Mouse (Mus musculus): ENCODE results near the gene Olfr1387.
"Not testable (repeated sequence)": the region's sequence is repeated elsewhere in the genome, so short reads cannot be mapped to it uniquely, and the experiment has no call there.

Olfr1387 gene

GRCm38 (mm10) chr11:49455043-49455442, at the start of gene Olfr1387:
Gene Olfr1387, plus strand, starts transcription at chr11:49455343.
- DNase-seq (ENCODE audit: low read depth, low spot score): no peak

DNA sequence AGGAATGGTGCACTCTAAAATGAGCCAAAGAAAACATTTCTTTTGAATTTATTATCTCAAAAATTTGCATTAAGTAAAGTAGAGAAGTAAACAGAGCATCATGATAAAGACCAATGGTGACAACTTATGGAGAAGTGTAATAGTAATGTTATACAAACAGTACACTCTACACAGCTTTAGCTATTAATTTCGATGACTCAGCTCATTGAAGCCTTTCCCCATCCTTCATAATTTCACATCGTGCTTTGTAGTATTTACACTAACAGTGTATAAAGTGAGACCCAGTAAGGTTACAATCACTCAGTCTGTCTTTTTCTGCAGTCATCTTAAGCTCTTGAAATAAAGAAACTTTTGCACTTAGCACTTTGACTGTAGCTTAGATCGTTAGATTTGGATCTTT, 48.4 kb upstream of the Olfr1387 start:
- DNase-seq (ENCODE audit: low read depth, low spot score): no peak

- peak; percentile 53 for DNase-seq (ENCODE audit: low read depth, low spot score)
Observed at GRCm38 (mm10) chr11:49410540-49410939, 44.6 kb upstream of the Olfr1387 start.

- DNase-seq (ENCODE audit: low read depth, low spot score): no peak
Observed at GRCm38 (mm10) chr11:49422767-49423166, 32.4 kb upstream of the Olfr1387 start, which contains the start of gene Olfr1389. Gene Olfr1389, plus strand, starts transcription at chr11:49423067.

GRCm38 (mm10) chr11:49425257-49425927, 29.8 kb upstream of the Olfr1387 start:
- no peak for DNase-seq (ENCODE audit: low read depth, low spot score)

GRCm38 (mm10) chr11:49429641-49430040, 25.5 kb upstream of the Olfr1387 start:
- no peak for DNase-seq (ENCODE audit: low read depth, low spot score)

DNA sequence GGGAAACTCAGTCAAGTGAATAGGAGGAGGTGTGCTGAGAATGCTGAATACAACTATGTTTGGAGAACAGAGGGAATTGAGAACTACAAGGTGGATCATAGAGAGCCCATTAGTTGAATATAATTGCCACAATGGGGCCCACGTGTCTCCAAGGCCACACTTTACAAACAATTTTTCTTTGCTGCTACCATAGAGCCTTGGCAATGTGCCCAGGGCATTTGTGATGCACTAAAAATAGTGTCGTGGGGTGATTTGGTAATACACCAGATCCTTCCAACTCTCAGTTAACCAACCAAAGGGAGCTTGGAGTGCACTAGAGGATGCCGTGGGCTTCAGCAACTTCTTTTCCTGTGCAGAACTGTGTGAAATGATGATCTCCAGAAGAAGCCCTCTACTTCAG, 18.7 kb upstream of the Olfr1387 start, which contains the start of gene Olfr1388:
TSS of gene Olfr1388 (plus strand) at position 214 of the 400 bp plus-strand sequence.
- no peak for DNase-seq (ENCODE audit: low read depth, low spot score)

DNA sequence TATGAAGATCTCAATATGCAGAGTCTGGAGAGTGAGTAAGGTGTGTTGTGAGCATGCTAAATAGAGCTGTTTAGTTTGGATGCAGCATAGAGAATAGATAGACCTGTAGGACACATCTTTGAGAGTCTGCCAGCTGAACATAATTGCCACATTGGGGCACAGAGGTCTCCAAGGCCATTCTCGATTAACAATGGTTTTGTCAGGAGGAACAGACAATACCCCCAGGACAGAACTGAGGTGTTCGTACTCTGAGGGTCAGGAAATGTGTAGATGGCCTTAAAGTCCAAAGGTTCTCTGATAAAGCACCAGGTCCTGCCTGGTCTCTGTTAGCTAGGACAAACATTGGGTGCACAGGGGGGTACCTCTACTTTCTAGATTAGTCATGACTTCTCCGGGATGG, 9.6 kb downstream of the Olfr1387 start, which contains the start of gene Olfr1386:
TSS of gene Olfr1386 (plus strand) at position 301 of the 400 bp plus-strand sequence.
- not testable (repeated sequence) for DNase-seq (ENCODE audit: low read depth, low spot score)

GRCm38 (mm10) chr11:49485973-49486372, 30.8 kb downstream of the Olfr1387 start:
- DNase-seq (ENCODE audit: low read depth, low spot score): no peak

- not testable (repeated sequence) for DNase-seq (ENCODE audit: low read depth, low spot score)
Observed at GRCm38 (mm10) chr11:49488770-49489169, 33.6 kb downstream of the Olfr1387 start, which contains the start of gene Olfr1385. Gene Olfr1385, plus strand, starts transcription at chr11:49489070.

All from CD4-positive, CD25-positive, alpha-beta regulatory T cell, adult 2 months (primary cell).